Mouse (Mus musculus) cerebellum, adult 8-10 months (tissue): ENCODE data around the gene Nup43.

Experiments
- DNase-seq: peaks from one replicate; pipeline ENCODE4 v3.0.0; 2022

Nup43 gene

GRCm38 (mm10) chr10:7695286-7695685 is 28.0 kb downstream of the Nup43 start:
- no peak for DNase-seq

- DNase-seq: no peak
These were observed 32.8 kb downstream of the Nup43 start for GRCm38 (mm10) chr10:7700120-7700519.

GRCm38 (mm10) chr10:7702586-7702985 is 35.3 kb downstream of the Nup43 start:
- no peak for DNase-seq

GRCm38 (mm10) chr10:7710121-7710520 is 42.8 kb downstream of the Nup43 start:
- DNase-seq: no peak

- no peak for DNase-seq
These were observed 45.2 kb downstream of the Nup43 start for GRCm38 (mm10) chr10:7712506-7712905.

GRCm38 (mm10) chr10:7715056-7715455 is 47.8 kb downstream of the Nup43 start:
- DNase-seq: no peak

- DNase-seq: peak; percentile 84
These were observed 58.6 kb downstream of the Nup43 start, which contains the start of gene Katna1 for GRCm38 (mm10) chr10:7725751-7726500. Katna1 (plus strand) TSS chr10:7726000.

- DNase-seq: no peak
These were observed 59.2 kb downstream of the Nup43 start for GRCm38 (mm10) chr10:7726501-7726812.

GRCm38 (mm10) chr10:7727011-7727410 is 59.7 kb downstream of the Nup43 start:
- no peak for DNase-seq
